Mouse (Mus musculus) embryonic facial prominence, embryonic 13.5 days (tissue): Measurements from ENCODE around the gene Cacna1s. TPM values are rescaled to one million over a fixed set of nuclear protein-coding genes. Genes with fewer than 3 reads are reported as not detected.

Source experiments
- ATAC-seq: fragments of 200-750 bp; cut with Nextera tagmentation; 2 replicates; pipeline ENCODE4 v1.8.0; 2017; ENCODE audit warnings: low read depth; ENCODE audit not compliant: insufficient number of reproducible peaks, insufficient read depth, low FRiP score, low TSS enrichment
- H3K27ac ChIP-seq: fragments of 300-500 bp; sonication (generic); 2 replicates; pipeline ENCODE4 v1.5.1; 2015; ENCODE audit warnings: moderate library complexity, mild to moderate bottlenecking, inconsistent platforms
- H3K27me3 ChIP-seq: fragments of 300-500 bp; sonication (generic); 2 replicates; pipeline ENCODE4 v1.6.1; 2015; ENCODE audit warnings: mild to moderate bottlenecking, inconsistent platforms
- H3K36me3 ChIP-seq: fragments of 300-500 bp; sonication (generic); 2 replicates; pipeline ENCODE4 v1.6.1; 2015; ENCODE audit warnings: mild to moderate bottlenecking, inconsistent platforms
- H3K4me1 ChIP-seq: fragments of 300-500 bp; sonication (generic); 2 replicates; pipeline ENCODE4 v1.6.1; 2015; ENCODE audit warnings: inconsistent platforms
- H3K4me2 ChIP-seq: fragments of 300-500 bp; sonication (generic); 2 replicates; pipeline ENCODE4 v1.6.1; 2015; ENCODE audit warnings: moderate library complexity, mild to moderate bottlenecking, inconsistent platforms
- H3K4me3 ChIP-seq: fragments of 300-500 bp; sonication (generic); 2 replicates; pipeline ENCODE4 v1.5.1; 2015; ENCODE audit warnings: mild to moderate bottlenecking, inconsistent platforms
- H3K9ac ChIP-seq: fragments of 300-500 bp; sonication (generic); 2 replicates; pipeline ENCODE4 v1.6.1; 2015; ENCODE audit warnings: mild to moderate bottlenecking, inconsistent platforms
- H3K9me3 ChIP-seq: fragments of 300-500 bp; sonication (generic); 2 replicates; pipeline ENCODE4 v1.6.1; 2016; ENCODE audit warnings: inconsistent platforms
- WGBS: fragments of 180-500 bp; shearing (Covaris S2); methylation state at CpG from one replicate; pipeline ENCODE4 v1.1.7; 2015; ENCODE audit warnings: mixed read lengths; 5-methylcytosine and 5-hydroxymethylcytosine counted together
- polyA plus RNA-seq: library from polyadenylated mRNA; unstranded; fragments of >200 nt; fragmentation: Nextera tagmentation; extraction: Ambion mirVana; gene quantifications from 2 replicates; pipeline ENCODE4 v1.2.1, GENCODE M21; 2015

Gene Cacna1s
- polyA plus RNA-seq, 1 experiment from 2014 or later: 1.3 TPM

DNA sequence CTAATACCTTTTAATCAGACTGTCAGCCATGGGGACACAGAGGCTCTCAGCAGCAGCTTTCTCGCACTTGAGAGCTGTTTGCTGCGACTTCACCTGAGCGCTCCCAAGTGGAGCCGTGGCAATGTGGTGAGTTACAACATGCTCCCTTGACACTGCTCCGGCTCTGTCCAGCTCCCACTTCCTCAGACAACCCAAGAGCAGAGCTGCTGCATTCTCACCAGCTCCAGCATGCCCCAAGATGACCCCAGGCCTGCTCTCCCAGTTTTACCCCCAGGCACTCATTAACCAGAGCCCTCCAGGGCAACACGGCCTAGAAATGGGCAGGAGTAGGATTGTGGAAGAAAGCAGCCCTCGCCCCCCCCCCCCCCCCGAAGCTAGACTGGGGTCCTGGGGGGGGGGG is 20.9 kb upstream of the Cacna1s start:
- 0 out of 2 replicates have a peak, but pooled peaks have one; percentile 7 for ATAC-seq
- H3K9me3 ChIP-seq: no peaks in the 10 kb centered on the region
- no peak overlapping the region for H3K4me3 ChIP-seq
- H3K27me3 ChIP-seq: no peaks in the 10 kb centered on the region
- H3K4me1 ChIP-seq: peaks cover 14% of the 10 kb centered on the region
- H3K9ac ChIP-seq: no peak overlapping the region
- H3K27ac ChIP-seq: no peak overlapping the region
- WGBS: 73% methylated on average over 8 of the region's 8 CpGs
- H3K4me2 ChIP-seq: no peak overlapping the region
- peaks cover 91% of the 10 kb centered on the region for H3K36me3 ChIP-seq

- WGBS: 67% methylated on average over 7 of the region's 7 CpGs
- no peaks in the 10 kb centered on the region for H3K27me3 ChIP-seq
- H3K36me3 ChIP-seq: peaks cover 79% of the 10 kb centered on the region
- no peak overlapping the region for H3K4me2 ChIP-seq
- no peak for ATAC-seq
- peaks cover 14% of the 10 kb centered on the region for H3K4me1 ChIP-seq
- H3K4me3 ChIP-seq: no peak overlapping the region
- no peak overlapping the region for H3K9ac ChIP-seq
- no peak overlapping the region for H3K27ac ChIP-seq
- no peaks in the 10 kb centered on the region for H3K9me3 ChIP-seq
Measured at GRCm38 (mm10) chr1:136032961-136033360, 19.6 kb upstream of the Cacna1s start.

- H3K27ac ChIP-seq: no peak overlapping the region
- H3K27me3 ChIP-seq: no peaks in the 10 kb centered on the region
- 76% methylated on average over 5 of the region's 5 CpGs for WGBS
- no peak overlapping the region for H3K4me3 ChIP-seq
- no peak overlapping the region for H3K4me2 ChIP-seq
- no peak for ATAC-seq
- no peaks in the 10 kb centered on the region for H3K9me3 ChIP-seq
- no peak overlapping the region for H3K9ac ChIP-seq
- H3K36me3 ChIP-seq: peaks cover 19% of the 10 kb centered on the region
- peaks cover 18% of the 10 kb centered on the region for H3K4me1 ChIP-seq
Measured at GRCm38 (mm10) chr1:136038746-136039538, 13.6 kb upstream of the Cacna1s start.

DNA sequence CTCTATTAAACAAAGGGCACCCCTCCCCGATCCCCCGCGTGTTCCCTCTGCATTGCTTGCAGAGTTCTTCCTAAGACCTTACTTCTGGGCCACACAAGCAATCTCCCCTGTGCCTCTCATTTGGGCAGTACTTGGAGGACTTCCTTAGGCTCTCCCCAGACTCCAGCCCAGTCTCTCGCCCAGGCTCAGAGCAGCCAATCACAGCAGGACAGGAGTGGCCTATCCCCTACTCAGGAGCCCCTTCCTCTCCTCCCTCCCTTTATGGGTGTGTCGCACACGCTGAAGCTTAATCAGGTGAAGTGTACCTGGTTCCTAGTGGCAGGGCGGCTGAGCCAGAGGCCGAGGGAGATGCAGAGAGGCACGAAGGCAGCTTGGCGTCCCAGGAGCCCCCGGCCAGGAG is 12.1 kb upstream of the Cacna1s start:
- Histone ChIP-seq H3K9me3 (no peaks in the 10 kb centered on the region), H3K27ac (no peak overlapping the region), H3K27me3 (no peaks in the 10 kb centered on the region), H3K4me3 (no peak overlapping the region), H3K36me3 (peaks cover 4% of the 10 kb centered on the region), H3K9ac (0 out of 2 replicates have a peak overlapping the region, but pooled peaks have one; percentile 16), H3K4me1 (peaks cover 18% of the 10 kb centered on the region), H3K4me2 (peak overlapping the region; percentile 34)
- 0 out of 2 replicates have a peak, but pooled peaks have one; percentile 56 for ATAC-seq
- WGBS: 13% methylated on average over 11 of the region's 11 CpGs

DNA sequence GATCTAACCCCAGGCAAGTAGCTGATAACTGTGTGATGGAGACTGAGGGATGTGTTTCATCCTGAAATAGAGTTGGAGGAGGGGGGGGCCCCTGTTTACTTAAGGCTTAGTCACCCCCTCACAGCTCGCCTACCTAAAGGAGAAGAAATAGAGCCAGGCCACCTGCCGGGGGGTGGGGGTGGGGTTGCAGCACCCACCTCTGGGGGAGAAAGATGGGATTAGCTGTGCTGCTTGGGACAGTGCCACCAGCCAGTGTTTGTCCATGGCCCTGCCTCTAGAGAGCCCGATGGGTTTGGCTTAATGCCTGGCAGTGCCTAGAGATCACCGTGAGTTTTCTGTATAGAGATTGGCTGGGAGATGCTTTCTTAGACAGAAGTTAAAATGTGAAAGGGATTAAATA is 11.7 kb upstream of the Cacna1s start:
- Histone ChIP-seq H3K4me2 (peak overlapping the region; percentile 34), H3K27me3 (0 out of 2 replicates have a peak, but pooled peaks cover under 1% of the 10 kb centered on the region), H3K4me3 (no peak overlapping the region), H3K36me3 (no peaks in the 10 kb centered on the region), H3K9me3 (no peaks in the 10 kb centered on the region), H3K27ac (no peak overlapping the region), H3K9ac (peak overlapping the region; percentile 16; the same call in 1 of the 2 replicates), H3K4me1 (peaks cover 18% of the 10 kb centered on the region)
- no peak for ATAC-seq
- 23% methylated on average over 4 of the region's 4 CpGs for WGBS

DNA sequence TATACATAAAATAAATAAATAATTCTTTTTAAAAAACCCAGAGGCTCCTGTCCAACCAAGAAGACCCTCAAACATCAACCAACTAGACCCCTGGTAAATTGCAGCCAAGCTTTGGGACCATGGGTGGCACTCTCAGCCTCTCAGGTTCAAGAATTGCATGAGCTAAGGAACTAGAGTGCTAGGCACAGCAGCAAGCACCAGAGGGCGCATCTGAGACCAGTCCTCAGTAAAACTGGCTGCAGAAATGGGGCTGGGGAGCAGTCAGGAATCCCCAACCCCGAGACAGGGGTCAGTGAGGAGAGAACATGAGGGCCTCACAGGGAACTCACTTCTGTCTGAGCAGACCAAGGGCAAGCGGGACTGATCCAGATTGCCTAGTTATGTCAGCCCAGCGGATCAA is 6.8 kb upstream of the Cacna1s start:
- no peak for ATAC-seq
- Histone ChIP-seq H3K27ac (no peak overlapping the region), H3K4me1 (peaks cover 16% of the 10 kb centered on the region), H3K4me3 (no peak overlapping the region), H3K36me3 (no peaks in the 10 kb centered on the region), H3K4me2 (no peak overlapping the region), H3K9me3 (no peaks in the 10 kb centered on the region), H3K27me3 (peaks cover 32% of the 10 kb centered on the region), H3K9ac (0 out of 2 replicates have a peak overlapping the region, but pooled peaks have one; percentile 32)
- WGBS: 16% methylated on average over 4 of the region's 4 CpGs

GRCm38 (mm10) chr1:136047432-136047831 is 5.1 kb upstream of the Cacna1s start:
- no peak overlapping the region for H3K27ac ChIP-seq
- no peaks in the 10 kb centered on the region for H3K36me3 ChIP-seq
- peaks cover 12% of the 10 kb centered on the region for H3K4me1 ChIP-seq
- H3K9me3 ChIP-seq: no peaks in the 10 kb centered on the region
- H3K27me3 ChIP-seq: peaks cover 47% of the 10 kb centered on the region
- WGBS: 10% methylated on average over 2 of the region's 2 CpGs
- no peak for ATAC-seq
- H3K4me3 ChIP-seq: no peak overlapping the region
- no peak overlapping the region for H3K4me2 ChIP-seq
- no peak overlapping the region for H3K9ac ChIP-seq

- Histone ChIP-seq H3K4me1 (peaks cover 15% of the 10 kb centered on the region), H3K27ac (no peak overlapping the region), H3K27me3 (peaks cover 52% of the 10 kb centered on the region), H3K36me3 (no peaks in the 10 kb centered on the region), H3K4me3 (no peak overlapping the region), H3K4me2 (no peak overlapping the region), H3K9ac (no peak overlapping the region), H3K9me3 (no peaks in the 10 kb centered on the region)
- WGBS: 70% methylated on average over 9 of the region's 9 CpGs
- no peak for ATAC-seq
Measured at GRCm38 (mm10) chr1:136047894-136048293, 4.7 kb upstream of the Cacna1s start.

DNA sequence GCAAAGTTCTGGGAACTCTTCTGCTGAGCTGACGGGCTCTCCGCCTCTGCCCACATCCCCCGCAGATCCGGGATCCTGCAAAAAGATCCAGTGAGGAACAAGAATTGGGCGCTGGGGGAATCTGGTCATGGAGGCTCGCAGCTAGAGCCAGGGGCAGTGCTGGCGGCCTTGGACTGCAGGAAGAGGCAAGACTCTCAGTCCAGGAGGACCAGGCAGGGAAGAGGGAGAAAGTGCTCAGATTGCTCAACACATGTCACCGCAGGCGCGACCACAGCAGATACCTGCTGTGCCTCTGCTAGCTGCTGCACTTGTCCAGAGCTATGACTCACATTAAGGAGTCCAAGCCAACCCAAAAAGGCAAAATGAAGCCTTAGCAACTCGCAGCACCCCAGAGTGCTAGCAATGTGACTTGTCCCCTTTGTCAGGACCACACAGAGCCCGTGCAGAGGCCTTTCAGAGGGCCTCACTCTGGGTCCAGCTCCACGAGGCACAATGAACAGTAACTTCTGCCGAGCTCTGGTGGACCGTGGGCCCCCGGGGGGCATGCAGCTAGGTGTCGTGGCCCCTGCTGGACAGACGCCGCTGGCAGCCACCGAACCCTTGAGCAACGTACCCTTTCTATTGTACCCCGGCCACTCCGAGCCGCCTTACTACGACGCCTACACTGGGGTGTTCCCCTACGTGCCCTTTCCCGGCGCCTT is 2.1 kb upstream of the Cacna1s start, which contains the start of gene Ascl5:
Gene Ascl5, plus strand, starts transcription at position 493 of the 701 bp plus-strand sequence.
- Histone ChIP-seq H3K27me3 (peaks cover 62% of the 10 kb centered on the region), H3K4me2 (peak within 1 kb of the TSS; percentile 64), H3K4me1 (peaks cover 15% of the 10 kb centered on the region), H3K9ac (peak within 1 kb of the TSS; percentile 58; the same call in 1 of the 2 replicates), H3K9me3 (no peaks in the 10 kb centered on the region), H3K4me3 (peak within 1 kb of the TSS; percentile 42), H3K36me3 (no peaks in the 10 kb centered on the region), H3K27ac (no peak within 1 kb of the TSS)
- no peak for ATAC-seq
- 19% methylated on average over 29 of the region's 29 CpGs for WGBS

DNA sequence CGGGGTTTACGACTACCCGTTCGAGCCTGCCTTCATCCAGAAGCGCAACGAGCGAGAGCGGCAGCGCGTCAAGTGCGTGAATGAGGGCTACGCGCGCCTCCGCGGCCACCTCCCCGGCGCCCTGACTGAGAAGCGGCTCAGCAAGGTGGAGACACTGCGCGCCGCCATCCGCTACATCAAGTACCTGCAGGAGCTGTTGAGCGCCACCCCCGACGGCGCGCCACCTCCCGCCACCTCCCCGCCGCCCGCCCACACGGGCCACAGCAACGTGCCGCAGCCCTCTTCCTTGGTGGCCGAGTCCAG is 1.6 kb upstream of the Cacna1s start:
- 2% methylated on average over 36 of the region's 36 CpGs for WGBS
- Histone ChIP-seq H3K36me3 (no peaks in the 10 kb centered on the region), H3K9ac (peak overlapping the region; percentile 58; the same call in 1 of the 2 replicates), H3K4me3 (peak overlapping the region; percentile 42), H3K4me2 (peak overlapping the region; percentile 64), H3K9me3 (no peaks in the 10 kb centered on the region), H3K27me3 (peaks cover 61% of the 10 kb centered on the region), H3K27ac (no peak overlapping the region), H3K4me1 (peaks cover 17% of the 10 kb centered on the region)
- ATAC-seq: peak; percentile 16; the same call in 1 of the 2 replicates

- no peak overlapping the region for H3K27ac ChIP-seq
- peak overlapping the region; percentile 42 for H3K4me3 ChIP-seq
- peak overlapping the region; percentile 58; the same call in 1 of the 2 replicates for H3K9ac ChIP-seq
- peaks cover 59% of the 10 kb centered on the region for H3K27me3 ChIP-seq
- no peaks in the 10 kb centered on the region for H3K36me3 ChIP-seq
- no peaks in the 10 kb centered on the region for H3K9me3 ChIP-seq
- H3K4me2 ChIP-seq: peak overlapping the region; percentile 64
- ATAC-seq: peak; percentile 59; the same call in 1 of the 2 replicates
- 0% methylated on average over 6 of the region's 6 CpGs for whole genome bisulfite sequencing
- H3K4me1 ChIP-seq: peaks cover 18% of the 10 kb centered on the region
Measured at GRCm38 (mm10) chr1:136051465-136051864, 1.1 kb upstream of the Cacna1s start.
